Mouse (Mus musculus): ENCODE measurements at regions not wholly inside any gene's neighbourhood (a gene's known extent, or its start where the extent isn't known, plus 50 kb on each side); places are given as distances from the start of the nearest gene placed in this dataset.

DNA sequence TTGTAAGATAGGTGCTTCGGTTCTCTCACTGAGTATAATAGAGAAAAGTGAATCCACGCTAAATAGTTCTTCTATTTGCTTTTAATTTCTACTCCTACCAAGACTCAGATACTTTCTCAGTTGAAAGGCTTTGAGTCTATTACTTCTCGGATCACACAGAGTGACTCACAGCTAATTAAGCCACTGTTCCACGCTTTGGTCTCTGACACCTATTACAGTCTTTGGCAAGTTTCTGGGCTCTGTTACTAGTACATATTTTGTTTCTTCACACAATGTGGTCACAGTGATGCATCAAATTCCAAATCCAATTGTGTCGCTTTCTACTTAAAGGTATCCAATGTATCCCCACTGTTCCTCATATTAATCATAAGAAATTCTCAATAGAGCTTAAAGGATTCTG, 276.5 kb downstream of the Fam84b start:
- Histone ChIP-seq H3K9me3 (ENCODE audit: control insufficient read depth, low read length) (no peaks in the 10 kb centered on the region), H3K9ac (replicated peaks) (no peak overlapping the region), H3K36me3 (replicated peaks; ENCODE audit: control insufficient read depth, insufficient read depth, low read depth) (no peaks in the 10 kb centered on the region), H3K27me3 (ENCODE audit: control insufficient read depth, insufficient read depth, low read length) (no peaks in the 10 kb centered on the region), H3K4me3 (ENCODE audit: insufficient read depth in 1 of 2, low read depth in 2 of 2, low read length in 2 of 2) (no peak overlapping the region), H3K27ac (no peak overlapping the region), H3K4me1 (replicated peaks; ENCODE audit: control insufficient read depth in 2 of 2, insufficient read depth in 2 of 2, low read length in 1 of 2) (no peaks in the 10 kb centered on the region), H3K4me2 (ENCODE audit: low read depth) (no peak overlapping the region)
- no peak for DNase-seq (ENCODE audit: low read depth in 3 of 3, low spot score in 3 of 3)
- WGBS (ENCODE audit: insufficient replicate concordance) = 67% methylated on average over 5 of the region's 5 CpGs
- ATAC-seq (ENCODE audit: insufficient read depth) = no peak
- TF ChIP-seq EP300 (IDR thresholded peaks at IDR 0.05; ENCODE audit: low read depth) = no peak
- no peak for TF ChIP-seq CTCF (IDR thresholded peaks at IDR 0.05; ENCODE audit: low read depth)

DNA sequence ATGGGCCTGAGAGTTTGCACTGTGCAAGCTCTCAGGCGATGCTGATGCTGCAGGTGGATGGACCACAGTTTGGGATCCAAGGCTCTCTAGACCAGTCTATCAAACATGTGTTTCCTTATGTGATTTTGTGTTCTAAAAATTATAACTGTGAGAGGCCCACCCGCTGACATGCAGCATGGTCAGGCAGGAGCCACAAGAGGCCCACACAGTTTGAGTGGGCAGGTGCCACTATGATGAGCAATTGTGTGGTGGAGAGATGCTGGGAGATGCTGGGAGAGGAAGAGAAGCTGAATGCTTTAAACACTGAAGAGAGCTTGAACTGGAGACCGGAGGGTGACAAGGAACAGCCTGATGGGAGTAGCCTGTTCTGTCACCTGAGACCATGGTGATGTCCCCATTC, 287.3 kb downstream of the Fam84b start:
- Histone ChIP-seq H3K27ac (no peak overlapping the region), H3K9me3 (ENCODE audit: control insufficient read depth, low read length) (no peaks in the 10 kb centered on the region), H3K4me3 (ENCODE audit: insufficient read depth in 1 of 2, low read depth in 2 of 2, low read length in 2 of 2) (no peak overlapping the region), H3K4me1 (replicated peaks; ENCODE audit: control insufficient read depth in 2 of 2, insufficient read depth in 2 of 2, low read length in 1 of 2) (no peaks in the 10 kb centered on the region), H3K4me2 (ENCODE audit: low read depth) (no peak overlapping the region), H3K9ac (replicated peaks) (no peak overlapping the region), H3K27me3 (ENCODE audit: control insufficient read depth, insufficient read depth, low read length) (no peaks in the 10 kb centered on the region), H3K36me3 (replicated peaks; ENCODE audit: control insufficient read depth, insufficient read depth, low read depth) (no peaks in the 10 kb centered on the region)
- no peak for ATAC-seq (ENCODE audit: insufficient read depth)
- 58% methylated on average over 3 of the region's 3 CpGs for WGBS (ENCODE audit: insufficient replicate concordance)
- TF ChIP-seq EP300 (IDR thresholded peaks at IDR 0.05; ENCODE audit: low read depth) (no peak), CTCF (IDR thresholded peaks at IDR 0.05; ENCODE audit: low read depth) (no peak)
- DNase-seq (ENCODE audit: low read depth in 3 of 3, low spot score in 3 of 3) = no peak

DNA sequence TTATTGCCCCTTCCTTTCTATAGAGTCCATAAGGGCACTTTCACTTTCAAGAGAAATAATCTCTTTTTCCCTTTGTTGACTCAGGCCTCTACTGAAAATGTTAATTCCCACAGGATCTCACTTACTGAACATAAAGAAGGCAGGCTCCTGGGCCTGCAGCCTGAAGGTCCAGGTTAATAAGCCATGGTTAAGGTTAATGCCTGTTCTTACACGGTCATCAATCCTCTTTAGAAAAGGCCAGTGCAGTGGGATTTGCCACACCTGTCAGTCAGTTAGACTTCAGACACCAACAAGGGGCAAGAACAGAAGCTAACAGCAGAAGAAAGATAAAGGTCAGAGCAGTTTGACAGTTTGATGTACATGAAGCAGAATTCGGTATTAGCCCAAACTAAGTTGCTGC, 288.6 kb downstream of the Fam84b start:
- ATAC-seq (ENCODE audit: insufficient read depth) (no peak), DNase-seq (ENCODE audit: low read depth in 3 of 3, low spot score in 3 of 3) (no peak)
- 44% methylated on average over 2 of the region's 2 CpGs for WGBS (ENCODE audit: insufficient replicate concordance)
- no peak overlapping the region for H3K4me2 ChIP-seq (ENCODE audit: low read depth)
- no peak for TF ChIP-seq EP300 (IDR thresholded peaks at IDR 0.05; ENCODE audit: low read depth)
- TF ChIP-seq CTCF (IDR thresholded peaks at IDR 0.05; ENCODE audit: low read depth) = no peak
- H3K4me1 ChIP-seq (replicated peaks; ENCODE audit: control insufficient read depth in 2 of 2, insufficient read depth in 2 of 2, low read length in 1 of 2) = no peaks in the 10 kb centered on the region
- no peak overlapping the region for H3K27ac ChIP-seq
- H3K9ac ChIP-seq (replicated peaks) = no peak overlapping the region
- H3K36me3 ChIP-seq (replicated peaks; ENCODE audit: control insufficient read depth, insufficient read depth, low read depth) = no peaks in the 10 kb centered on the region
- H3K27me3 ChIP-seq (ENCODE audit: control insufficient read depth, insufficient read depth, low read length) = no peaks in the 10 kb centered on the region
- no peak overlapping the region for H3K4me3 ChIP-seq (ENCODE audit: insufficient read depth in 1 of 2, low read depth in 2 of 2, low read length in 2 of 2)
- no peaks in the 10 kb centered on the region for H3K9me3 ChIP-seq (ENCODE audit: control insufficient read depth, low read length)

DNA sequence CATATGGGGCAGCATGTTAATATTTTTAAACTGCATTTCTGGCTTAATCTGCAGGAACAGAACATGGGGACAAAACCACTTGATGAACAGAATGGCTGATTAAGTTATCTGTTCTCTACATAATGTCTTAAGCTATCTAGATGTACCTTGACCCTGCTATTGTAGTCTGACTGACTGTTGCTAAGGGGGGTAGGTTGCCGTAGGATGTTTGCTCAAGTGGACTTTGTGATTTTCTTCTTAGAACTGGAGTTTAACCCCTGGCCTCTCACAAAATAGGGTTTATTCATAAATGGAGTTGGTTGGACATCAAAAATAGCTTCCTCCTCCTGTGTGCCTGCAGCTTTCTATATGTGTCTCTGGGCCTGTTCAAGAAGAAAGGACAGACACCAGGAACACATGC, 292.9 kb downstream of the Fam84b start:
- Histone ChIP-seq H3K9ac (replicated peaks) (no peak overlapping the region), H3K4me2 (ENCODE audit: low read depth) (no peak overlapping the region), H3K27me3 (ENCODE audit: control insufficient read depth, insufficient read depth, low read length) (no peaks in the 10 kb centered on the region), H3K4me3 (ENCODE audit: insufficient read depth in 1 of 2, low read depth in 2 of 2, low read length in 2 of 2) (no peak overlapping the region), H3K4me1 (replicated peaks; ENCODE audit: control insufficient read depth in 2 of 2, insufficient read depth in 2 of 2, low read length in 1 of 2) (no peaks in the 10 kb centered on the region), H3K27ac (no peak overlapping the region), H3K36me3 (replicated peaks; ENCODE audit: control insufficient read depth, insufficient read depth, low read depth) (no peaks in the 10 kb centered on the region), H3K9me3 (ENCODE audit: control insufficient read depth, low read length) (no peaks in the 10 kb centered on the region)
- 67% methylated on average over 1 of the region's 1 CpGs for WGBS (ENCODE audit: insufficient replicate concordance)
- TF ChIP-seq CTCF (IDR thresholded peaks at IDR 0.05; ENCODE audit: low read depth) (no peak), EP300 (IDR thresholded peaks at IDR 0.05; ENCODE audit: low read depth) (no peak)
- ATAC-seq (ENCODE audit: insufficient read depth) = no peak
- no peak for DNase-seq (ENCODE audit: low read depth in 3 of 3, low spot score in 3 of 3)

DNA sequence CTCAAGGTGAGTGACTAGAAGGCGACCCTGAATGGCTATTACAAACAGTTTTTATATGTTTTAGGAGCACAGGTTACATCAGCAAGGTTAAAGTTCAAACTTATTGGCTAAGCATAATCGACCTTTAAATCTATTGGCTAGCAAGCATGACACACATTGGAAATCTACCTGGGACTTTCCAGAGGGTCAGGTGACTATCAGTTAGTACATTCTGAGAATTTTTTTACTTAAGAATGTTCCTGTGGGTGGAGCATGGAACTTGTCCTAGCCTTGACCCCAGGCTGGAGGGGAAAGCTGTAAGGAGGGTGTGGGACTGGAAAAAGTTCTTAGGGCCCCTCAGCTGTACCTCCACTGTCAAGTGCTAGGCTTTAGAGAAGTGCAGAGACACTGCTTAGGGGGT, 297.9 kb downstream of the Fam84b start:
- no peak overlapping the region for H3K4me2 ChIP-seq (ENCODE audit: low read depth)
- no peaks in the 10 kb centered on the region for H3K27me3 ChIP-seq (ENCODE audit: control insufficient read depth, insufficient read depth, low read length)
- H3K27ac ChIP-seq = no peak overlapping the region
- no peaks in the 10 kb centered on the region for H3K4me1 ChIP-seq (replicated peaks; ENCODE audit: control insufficient read depth in 2 of 2, insufficient read depth in 2 of 2, low read length in 1 of 2)
- no peaks in the 10 kb centered on the region for H3K36me3 ChIP-seq (replicated peaks; ENCODE audit: control insufficient read depth, insufficient read depth, low read depth)
- no peaks in the 10 kb centered on the region for H3K9me3 ChIP-seq (ENCODE audit: control insufficient read depth, low read length)
- H3K4me3 ChIP-seq (ENCODE audit: insufficient read depth in 1 of 2, low read depth in 2 of 2, low read length in 2 of 2) = no peak overlapping the region
- ATAC-seq (ENCODE audit: insufficient read depth) (no peak), DNase-seq (ENCODE audit: low read depth in 3 of 3, low spot score in 3 of 3) (no peak)
- TF ChIP-seq EP300 (IDR thresholded peaks at IDR 0.05; ENCODE audit: low read depth) (no peak), CTCF (IDR thresholded peaks at IDR 0.05; ENCODE audit: low read depth) (no peak)
- WGBS (ENCODE audit: insufficient replicate concordance) = 35% methylated on average over 2 of the region's 2 CpGs
- H3K9ac ChIP-seq (replicated peaks) = no peak overlapping the region

Measured in liver, embryonic 14.5 days (tissue).